Mouse (Mus musculus) cerebellum, adult (tissue): ENCODE measurements around the gene Hspbap1.
A peak's percentile ranks its signal among the peaks of the same experiment; 100 is the strongest.

ENCODE experiments used
- ATAC-seq: cut with Nextera tagmentation; 2 replicates; pipeline ENCODE4 v1.9.2; 2017; ENCODE audit warnings: mild to moderate bottlenecking, moderate library complexity, mixed read lengths; ENCODE audit not compliant: insufficient number of reproducible peaks, low FRiP score, low TSS enrichment

Gene Hspbap1

GRCm38 (mm10) chr16:35870581-35871047, 100.4 kb downstream of the Hspbap1 start:
- no peak for ATAC-seq

GRCm38 (mm10) chr16:35871048-35871851, 101.1 kb downstream of the Hspbap1 start, which contains the start of gene Parp14:
Parp14 (minus strand) TSS chr16:35871544.
- ATAC-seq, result 0 out of 2 replicates have a peak, but pooled peaks have one; percentile 61

- ATAC-seq, result no peak
Measured at GRCm38 (mm10) chr16:35871898-35872297, 101.7 kb downstream of the Hspbap1 start.

GRCm38 (mm10) chr16:35872410-35873006, 102.3 kb downstream of the Hspbap1 start:
- ATAC-seq, result no peak

GRCm38 (mm10) chr16:35874416-35874815, 104.2 kb downstream of the Hspbap1 start:
- no peak for ATAC-seq
